Mouse (Mus musculus) thymus, adult 2 months (tissue): ENCODE measurements at regions not wholly inside any gene's neighbourhood (a gene's known extent, or its start where the extent isn't known, plus 50 kb on each side); places are given as distances from the start of the nearest gene placed in this dataset.
"Not testable (repeated sequence)": the region's sequence is repeated elsewhere in the genome, so short reads cannot be mapped to it uniquely, and the experiment has no call there.

ENCODE experiments used
- DNase-seq: peaks from one replicate; pipeline ENCODE4 v3.0.0; 2021
- H3K27ac ChIP-seq: fragments of 200-500 bp; 2 replicates; pipeline ENCODE4 v1.5.1; 2012; ENCODE audit warnings: low read length, control low read depth; ENCODE audit not compliant: control insufficient read depth, insufficient read depth
- H3K27me3 ChIP-seq: fragments of 200-500 bp; 2 replicates; pipeline ENCODE4 v1.6.1; 2012; ENCODE audit warnings: mild to moderate bottlenecking, low read length, moderate library complexity, mixed read lengths; ENCODE audit not compliant: control insufficient read depth, insufficient read depth
- H3K36me3 ChIP-seq: fragments of 200-500 bp; 2 replicates; pipeline ENCODE4 v1.6.1; 2012; ENCODE audit warnings: mild to moderate bottlenecking, low read length, moderate library complexity; ENCODE audit not compliant: control insufficient read depth, insufficient read depth
- H3K4me1 ChIP-seq: fragments of 200-500 bp; replicated peaks from 2 replicates; pipeline ENCODE4 v1.6.1; 2012; ENCODE audit warnings: low read length; ENCODE audit not compliant: control insufficient read depth, insufficient read depth
- H3K4me3 ChIP-seq: fragments of 200-500 bp; 2 replicates; pipeline ENCODE4 v1.5.1; 2012; ENCODE audit warnings: mild to moderate bottlenecking, low read length, control low read depth, moderate library complexity; ENCODE audit not compliant: control insufficient read depth, insufficient read depth
- CTCF ChIP-seq: fragments of 200-500 bp; IDR thresholded peaks from 2 replicates; pipeline ENCODE4 v1.5.1; 2012; ENCODE audit warnings: mild to moderate bottlenecking, control low read depth, low read length, moderate library complexity, borderline replicate concordance; ENCODE audit not compliant: control insufficient read depth, poor library complexity, insufficient read depth; ENCODE audit errors: extremely low read depth
- POLR2A ChIP-seq: fragments of 200-500 bp; IDR thresholded peaks from 2 replicates; pipeline ENCODE4 v1.6.1; 2012; ENCODE audit warnings: mild to moderate bottlenecking, low read length, control low read depth, moderate library complexity; ENCODE audit not compliant: control insufficient read depth, poor library complexity, insufficient read depth; ENCODE audit errors: extremely low read depth
- WGBS: fragments of 180-500 bp; shearing (Covaris S2); methylation state at CpG from one replicate; pipeline ENCODE4 v1.1.7; 2018; 5-methylcytosine and 5-hydroxymethylcytosine counted together

DNA sequence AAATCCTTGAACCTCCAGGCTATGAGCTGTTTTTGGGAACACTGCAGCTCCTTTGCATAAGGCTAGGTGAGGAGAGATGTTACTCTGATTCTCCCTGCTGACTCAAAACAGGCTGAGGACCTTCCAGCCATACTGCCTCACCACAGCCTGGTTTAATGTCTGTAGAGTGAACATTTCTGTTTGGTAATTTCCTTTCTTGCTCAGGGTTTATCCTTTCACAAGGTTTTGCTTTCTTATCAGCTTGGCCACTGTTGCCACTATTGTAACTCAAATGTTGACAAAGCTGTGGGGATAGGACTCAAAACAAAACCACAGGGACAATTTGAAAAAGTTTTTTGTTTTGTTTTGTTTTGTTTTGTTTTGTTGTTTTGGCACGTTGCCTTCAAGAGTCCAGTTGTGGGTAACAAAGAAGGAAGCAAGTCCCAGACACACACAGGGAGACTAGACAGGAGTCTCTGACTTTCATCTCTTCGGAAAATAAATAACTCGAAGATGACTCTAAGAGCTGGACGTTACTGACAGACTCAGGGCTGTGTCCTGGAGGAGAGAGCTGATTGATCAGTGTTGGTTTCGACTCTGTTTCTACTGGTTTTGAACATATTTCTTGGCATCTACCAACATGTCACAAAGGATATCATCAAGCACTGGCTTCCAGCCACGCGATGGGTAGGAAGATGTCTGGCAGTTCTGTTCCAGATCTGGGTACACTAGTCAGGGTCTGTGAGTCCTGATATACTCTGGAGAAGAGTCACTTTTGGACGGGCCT is 268.9 kb upstream of the Arglu1 start:
- Histone ChIP-seq H3K36me3 (no peaks in the 10 kb centered on the region), H3K27me3 (no peaks in the 10 kb centered on the region), H3K4me1 (no peaks in the 10 kb centered on the region), H3K4me3 (no peak overlapping the region), H3K27ac (no peak overlapping the region)
- WGBS = 80% methylated on average over 8 of the region's 8 CpGs
- TF ChIP-seq CTCF (no peak), POLR2A (no peak)
- DNase-seq = no peak

DNA sequence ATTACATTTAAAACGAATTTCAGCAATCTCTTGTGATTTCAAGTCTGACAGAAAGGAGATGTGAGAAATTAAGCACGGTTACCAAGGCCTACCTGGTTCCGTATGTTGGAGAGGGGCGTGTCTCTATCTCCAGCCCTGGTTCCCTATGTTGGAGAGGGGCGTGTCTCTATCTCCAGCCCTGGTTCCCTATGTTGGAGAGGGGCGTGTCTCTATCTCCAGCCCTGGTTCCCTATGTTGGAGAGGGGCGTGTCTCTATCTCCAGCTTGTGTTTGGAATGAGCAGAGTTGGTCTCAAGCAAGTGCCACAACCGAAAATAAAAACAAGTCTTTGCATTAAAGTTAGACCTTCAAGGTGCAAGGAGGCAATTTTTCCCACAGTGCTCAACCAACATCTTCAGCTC is 267.8 kb upstream of the Arglu1 start:
- not testable (repeated sequence) for DNase-seq, H3K4me3 ChIP-seq, H3K27ac ChIP-seq, H3K36me3 ChIP-seq, H3K4me1 ChIP-seq, H3K27me3 ChIP-seq
- 93% methylated on average over 8 of the region's 8 CpGs for WGBS

DNA sequence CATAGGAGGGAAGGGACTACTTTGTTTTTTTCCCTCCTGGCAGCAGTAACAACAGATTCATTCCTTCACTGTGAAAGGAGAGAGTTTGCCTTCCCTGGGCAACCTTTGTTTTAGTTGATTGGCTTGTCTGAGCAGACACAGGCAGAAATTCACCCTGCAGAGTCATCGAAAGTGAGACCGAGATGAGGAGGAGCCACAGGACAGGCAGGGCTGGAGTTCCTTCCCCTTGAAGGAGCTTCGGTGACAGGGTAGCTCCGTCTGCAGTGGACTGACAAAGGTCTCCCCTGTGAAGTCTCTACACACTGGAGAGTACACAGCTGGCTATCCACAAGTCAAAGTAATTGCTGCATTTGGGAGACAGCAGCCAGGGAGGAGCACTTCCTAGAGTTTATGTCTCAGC is 261.9 kb upstream of the Arglu1 start:
- TF ChIP-seq POLR2A (no peak), CTCF (no peak)
- no peaks in the 10 kb centered on the region for H3K4me1 ChIP-seq
- H3K27me3 ChIP-seq = no peaks in the 10 kb centered on the region
- no peak overlapping the region for H3K4me3 ChIP-seq
- no peak for DNase-seq
- H3K27ac ChIP-seq = no peak overlapping the region
- WGBS = 19% methylated on average over 4 of the region's 4 CpGs
- H3K36me3 ChIP-seq = no peaks in the 10 kb centered on the region

DNA sequence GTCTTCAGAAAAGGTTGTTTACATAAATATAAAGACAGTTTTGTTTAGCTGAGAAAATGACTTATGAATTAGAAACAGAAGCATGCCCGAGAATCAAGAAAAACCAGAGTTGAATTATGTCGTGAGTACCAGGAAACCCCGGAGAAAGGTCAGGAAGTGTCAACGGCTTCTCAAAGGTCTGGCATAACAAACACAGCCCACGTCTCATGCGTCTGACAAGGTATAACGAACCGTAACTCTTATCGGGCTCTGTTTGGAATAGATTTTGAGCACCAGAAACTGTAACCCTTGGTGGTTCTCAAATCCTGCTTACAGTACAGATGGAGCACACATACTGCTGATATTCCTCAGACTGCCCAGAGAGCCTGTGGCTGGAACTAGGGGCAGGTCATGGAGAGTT is 260.9 kb upstream of the Arglu1 start:
- Histone ChIP-seq H3K4me1 (no peaks in the 10 kb centered on the region), H3K27me3 (no peaks in the 10 kb centered on the region), H3K36me3 (no peaks in the 10 kb centered on the region), H3K27ac (no peak overlapping the region), H3K4me3 (no peak overlapping the region)
- 19% methylated on average over 9 of the region's 9 CpGs for WGBS
- TF ChIP-seq POLR2A (no peak), CTCF (no peak)
- DNase-seq = no peak

DNA sequence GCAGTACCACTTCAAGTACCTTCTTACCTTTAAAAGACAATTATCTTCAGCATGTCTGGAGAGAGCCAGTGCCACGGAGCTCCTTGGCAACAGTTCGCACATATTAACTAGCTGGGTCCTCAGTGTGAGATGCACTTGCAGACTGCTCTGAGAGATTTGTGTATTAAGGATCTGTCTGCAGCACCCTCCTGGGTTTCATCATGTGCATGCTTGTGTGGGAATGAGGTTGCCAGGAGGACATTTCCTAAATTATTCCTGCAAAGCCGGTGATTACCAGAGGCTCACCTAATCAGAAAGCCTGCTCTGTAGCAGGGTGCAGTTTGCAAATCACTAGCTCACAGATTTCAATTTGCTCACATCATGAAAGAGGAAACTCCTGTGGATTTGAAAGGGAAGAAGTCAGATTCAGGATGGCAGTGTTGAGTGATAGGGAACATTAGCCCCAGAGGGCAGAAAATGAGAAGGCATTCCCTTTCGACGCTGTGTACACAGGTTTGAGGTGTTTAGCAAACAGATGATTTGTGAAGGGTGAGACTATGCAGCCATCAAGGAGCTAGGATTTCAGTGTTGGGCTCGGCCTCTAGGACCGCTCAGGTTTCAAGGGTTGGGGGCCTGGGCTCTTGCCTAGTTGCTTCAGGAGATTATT is 257.3 kb upstream of the Arglu1 start:
- Histone ChIP-seq H3K27ac (no peak overlapping the region), H3K36me3 (no peaks in the 10 kb centered on the region), H3K4me3 (no peak overlapping the region), H3K27me3 (no peaks in the 10 kb centered on the region), H3K4me1 (no peaks in the 10 kb centered on the region)
- no peak for DNase-seq
- WGBS = 89% methylated on average over 7 of the region's 7 CpGs
- TF ChIP-seq POLR2A (no peak), CTCF (no peak)

DNA sequence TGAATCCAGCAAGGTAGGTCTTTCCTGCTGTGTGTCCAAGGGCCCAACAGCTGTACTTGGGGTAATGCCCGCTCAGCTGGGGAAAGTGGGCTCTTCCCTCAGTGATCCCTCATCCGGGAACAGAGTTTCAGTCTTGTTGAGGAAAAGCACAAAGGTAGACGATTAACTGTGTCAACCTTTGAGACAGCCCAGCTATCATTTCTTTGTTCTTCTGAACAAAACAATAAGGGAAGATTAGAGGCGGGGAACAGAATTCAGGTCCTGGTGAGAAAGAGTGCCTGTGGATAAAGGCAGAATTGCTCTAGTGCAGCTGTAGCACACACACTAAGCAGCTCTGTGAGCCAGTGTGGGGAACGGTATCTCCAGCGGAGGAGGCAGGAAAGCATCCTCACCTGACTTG is 252.7 kb upstream of the Arglu1 start:
- DNase-seq = no peak
- no peaks in the 10 kb centered on the region for H3K27me3 ChIP-seq
- H3K4me3 ChIP-seq = no peak overlapping the region
- H3K4me1 ChIP-seq = no peaks in the 10 kb centered on the region
- WGBS = 96% methylated on average over 6 of the region's 6 CpGs
- no peaks in the 10 kb centered on the region for H3K36me3 ChIP-seq
- no peak for TF ChIP-seq POLR2A
- no peak for TF ChIP-seq CTCF
- no peak overlapping the region for H3K27ac ChIP-seq

DNA sequence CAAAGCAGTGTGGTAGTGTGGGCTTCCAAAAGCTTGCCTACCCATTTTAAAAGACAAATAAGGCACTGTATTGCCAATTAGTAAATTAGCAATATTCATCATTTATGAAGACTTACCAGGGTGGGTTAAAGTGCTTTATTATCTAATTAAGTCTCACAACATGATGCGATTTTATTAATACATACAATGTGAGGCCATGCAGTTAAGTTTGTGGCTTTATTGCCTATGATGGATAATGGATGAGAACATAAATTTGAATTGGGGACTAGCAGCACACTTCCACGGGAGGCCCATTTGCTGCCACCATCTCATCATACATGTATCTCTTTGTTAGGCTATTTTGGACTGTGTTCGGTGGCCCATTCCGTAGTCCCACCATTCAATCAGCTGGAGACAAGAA is 250.6 kb upstream of the Arglu1 start:
- TF ChIP-seq CTCF = no peak
- no peak for TF ChIP-seq POLR2A
- no peak for DNase-seq
- no peak overlapping the region for H3K4me3 ChIP-seq
- H3K36me3 ChIP-seq = no peaks in the 10 kb centered on the region
- H3K27me3 ChIP-seq = no peaks in the 10 kb centered on the region
- no peak overlapping the region for H3K27ac ChIP-seq
- no peaks in the 10 kb centered on the region for H3K4me1 ChIP-seq
- 97% methylated on average over 4 of the region's 4 CpGs for WGBS
